Mouse (Mus musculus) cerebellum, adult 2 months (tissue): Measurements from ENCODE around the gene Nckap5.

Experiments used
- CTCF ChIP-seq: fragments of 200-500 bp; IDR thresholded peaks from 2 replicates; pipeline ENCODE4 v1.5.1; 2011; ENCODE audit warnings: low read depth, mild to moderate bottlenecking, control low read depth, low read length, moderate library complexity, borderline replicate concordance; ENCODE audit not compliant: insufficient read depth
- POLR2A ChIP-seq: fragments of 200-500 bp; IDR thresholded peaks from 2 replicates; pipeline ENCODE4 v1.6.1; 2011; ENCODE audit warnings: low read length, control low read depth, borderline replicate concordance; ENCODE audit not compliant: insufficient read depth

- TF ChIP-seq CTCF (no peak), POLR2A (no peak)
Observed at GRCm38 (mm10) chr1:126681773-126682172, 148.8 kb downstream of the Nckap5 start.
